In genomic region chr4:123940878-123941277, GRCm38 (mm10) we compare ENCODE assay signal across 25 mouse cellular contexts. TPM values are rescaled to one million over a fixed set of nuclear protein-coding genes. Genes with fewer than 3 reads are reported as not detected.
"Had no signal": no experiment of that assay in that cellular context is flagged by ENCODE, and none has a peak within 500 bp of the region (broad histone marks: within the 10 kb centered on the region; RNA-seq: fewer than 3 reads in every experiment).

No protein-coding gene starts in this region.

RNA-seq across cellular contexts. Expression of gene 4930535I16Rik, which starts 23.1 kb away (rescaled TPM):
- total RNA-seq: layer of hippocampus, adult 2 months; layer of hippocampus, postnatal 25 days; left cerebral cortex, adult 18-20 months; left cerebral cortex, postnatal 25 days; megakaryocyte-erythroid progenitor cell, adult 5-6 weeks; midbrain, postnatal 0 days; neutrophil, adult 5-6 weeks had no signal
- polyA plus RNA-seq: intestine, embryonic 14.5 days; intestine, postnatal 0 days; kidney, adult 2 months; kidney, embryonic 14.5 days; kidney, postnatal 0 days; large intestine, adult 2 months; limb, embryonic 10.5 days; limb, embryonic 13.5 days; liver, embryonic 12.5 days; liver, embryonic 15.5 days; lung, adult 2 months; lung, embryonic 16.5 days; macrophage; midbrain, embryonic 11.5 days; midbrain, embryonic 14.5 days; midbrain, postnatal 0 days; neural tube, embryonic 13.5 days; stomach, embryonic 14.5 days; stomach, postnatal 0 days had no signal
